9 mouse cellular contexts compared by ENCODE assay signal in genomic region chr2:93870842-93871241, GRCm38 (mm10). TPM values are rescaled to one million over a fixed set of nuclear protein-coding genes. Genes with fewer than 3 reads are reported as not detected.
DNase-seq lines count a peak whose midpoint lies in the region; ATAC-seq and TF ChIP-seq lines count a peak whose summit lies in the region.
"Had no signal": no experiment of that assay in that cellular context is flagged by ENCODE, and none has a peak within 500 bp of the region (broad histone marks: within the 10 kb centered on the region; RNA-seq: fewer than 3 reads in every experiment).

No protein-coding gene starts in this region.

- H3K4me2 ChIP-seq in embryonic facial prominence, embryonic 11.5 days (ENCODE audit: low read depth, low read length) = no peak overlapping the region
- no peak overlapping the region for H3K4me2 ChIP-seq in liver, embryonic 14.5 days (ENCODE audit: low read depth)

- no peaks in the 10 kb centered on the region for H3K27me3 ChIP-seq in ES-Bruce4 (ENCODE audit: control insufficient read depth, insufficient read depth, low read length, poor library complexity, severe bottlenecking)
- no peaks in the 10 kb centered on the region for H3K27me3 ChIP-seq in embryonic facial prominence, embryonic 11.5 days (ENCODE audit: control insufficient read depth, insufficient read depth, low read length)
- no peaks in the 10 kb centered on the region for H3K27me3 ChIP-seq in liver, embryonic 14.5 days (ENCODE audit: control insufficient read depth, insufficient read depth, low read length)

- WGBS in embryonic facial prominence, embryonic 11.5 days = 47% methylated on average over 4 of the region's 4 CpGs
- WGBS in liver, embryonic 14.5 days (ENCODE audit: insufficient replicate concordance) = 27% methylated on average over 4 of the region's 4 CpGs

- no peaks in the 10 kb centered on the region for H3K36me3 ChIP-seq in ES-Bruce4 (ENCODE audit: control insufficient read depth, insufficient read depth, low read length, poor library complexity, severe bottlenecking)
- no peaks in the 10 kb centered on the region for H3K36me3 ChIP-seq in embryonic facial prominence, embryonic 11.5 days (replicated peaks; ENCODE audit: control insufficient read depth, insufficient read depth, low read depth, low read length)
- no peaks in the 10 kb centered on the region for H3K36me3 ChIP-seq in liver, embryonic 14.5 days (replicated peaks; ENCODE audit: control insufficient read depth, insufficient read depth, low read depth)

- peaks cover 2% of the 10 kb centered on the region for H3K4me1 ChIP-seq in ES-Bruce4 (ENCODE audit: control insufficient read depth, insufficient read depth, low read length)
- H3K4me1 ChIP-seq in embryonic facial prominence, embryonic 11.5 days (ENCODE audit: control insufficient read depth, insufficient read depth, low read length) = no peaks in the 10 kb centered on the region
- no peaks in the 10 kb centered on the region; a peak in 1 of 4 replicates for H3K4me1 ChIP-seq in liver, embryonic 14.5 days (replicated peaks; ENCODE audit: control insufficient read depth in 2 of 2, insufficient read depth in 2 of 2, low read length in 1 of 2)

- no peak overlapping the region for H3K4me3 ChIP-seq in ES-Bruce4 (ENCODE audit: low read depth, low read length)
- H3K4me3 ChIP-seq in embryonic facial prominence, embryonic 11.5 days (ENCODE audit: low read depth, low read length) = no peak overlapping the region
- no peak overlapping the region for H3K4me3 ChIP-seq in liver, embryonic 14.5 days (ENCODE audit: insufficient read depth in 1 of 2, low read depth in 2 of 2, low read length in 2 of 2)

- peak; percentile 82 to 84 for DNase-seq in adrenal gland, postnatal 36 days
- DNase-seq in embryonic facial prominence, embryonic 11.5 days (ENCODE audit: low spot score) = peak; percentile 78
- DNase-seq in heart, adult 9 months (ENCODE audit: low spot score in 2 of 2) = peak; percentile 18 to 40
- peak; percentile 62 to 74 for DNase-seq in kidney, postnatal 25 days
- DNase-seq in liver, embryonic 14.5 days (ENCODE audit: low read depth in 3 of 3, low spot score in 3 of 3) = peak in 1 of 3 experiments; percentile 14
- peak; percentile 62 for DNase-seq in ovary, postnatal 14 days (ENCODE audit: low spot score)
- peak; percentile 63 for DNase-seq in thymus, postnatal 4 days

- TF ChIP-seq CTCF in ES-Bruce4 (IDR thresholded peaks at IDR 0.05; ENCODE audit: low read depth, low read length) = peak; percentile 37
- peak; percentile 54 for TF ChIP-seq CTCF in liver, embryonic 14.5 days (IDR thresholded peaks at IDR 0.05; ENCODE audit: low read depth)

- ATAC-seq in embryonic facial prominence, embryonic 11.5 days (replicated peaks; ENCODE audit: insufficient number of reproducible peaks, low FRiP score, low TSS enrichment, low read depth) = peak; percentile 58; the same call in 1 of the 2 replicates
- no peak for ATAC-seq in liver, embryonic 14.5 days (ENCODE audit: insufficient read depth)

- TF ChIP-seq POLR2A in ES-Bruce4 (IDR thresholded peaks at IDR 0.05; ENCODE audit: insufficient read depth, low read length) = no peak

- no peak for TF ChIP-seq EP300 in ES-Bruce4 (IDR thresholded peaks at IDR 0.05; ENCODE audit: insufficient read depth, low read depth, low read length)
- TF ChIP-seq EP300 in liver, embryonic 14.5 days (IDR thresholded peaks at IDR 0.05; ENCODE audit: low read depth) = no peak

- no peaks in the 10 kb centered on the region for H3K9me3 ChIP-seq in ES-Bruce4 (replicated peaks; ENCODE audit: control insufficient read depth, insufficient read depth, low read length, poor library complexity, severe bottlenecking)
- no peaks in the 10 kb centered on the region for H3K9me3 ChIP-seq in embryonic facial prominence, embryonic 11.5 days (replicated peaks; ENCODE audit: control insufficient read depth, low read length)
- no peaks in the 10 kb centered on the region for H3K9me3 ChIP-seq in liver, embryonic 14.5 days (ENCODE audit: control insufficient read depth, low read length)

- H3K27ac ChIP-seq in ES-Bruce4 (ENCODE audit: insufficient read depth, low read length) = no peak overlapping the region
- H3K27ac ChIP-seq in embryonic facial prominence, embryonic 11.5 days (replicated peaks; ENCODE audit: low read depth, low read length) = no peak overlapping the region
- H3K27ac ChIP-seq in liver, embryonic 14.5 days = no peak overlapping the region

- no peak overlapping the region for H3K9ac ChIP-seq in ES-Bruce4 (ENCODE audit: low read depth, poor library complexity, severe bottlenecking)
- no peak overlapping the region for H3K9ac ChIP-seq in embryonic facial prominence, embryonic 11.5 days (replicated peaks; ENCODE audit: low read length)
- no peak overlapping the region for H3K9ac ChIP-seq in liver, embryonic 14.5 days (replicated peaks)

RNA-seq across cellular contexts. Expression of gene Accsl, which starts 1.9 kb away (rescaled TPM):
- 1.3 TPM in 1 of 2 replicates, not detected in the other for polyA plus RNA-seq in ES-Bruce4 (2011; ENCODE audit: insufficient read depth, insufficient read length, low read depth, missing spikeins)
- total RNA-seq in adrenal gland, postnatal 36 days (2021) = under 1 TPM in 1 of 2 experiments, not detected in 1; 0.86 TPM
- polyA plus RNA-seq in embryonic facial prominence, embryonic 11.5 days (2014; fragmentation: Nextera tagmentation; extraction: Ambion mirVana) = not detected in 2 replicates
- 0.02 TPM in 1 of 2 replicates, not detected in the other for polyA plus RNA-seq in liver, embryonic 14.5 days (2012; rRNA removed)
- not detected in 2 replicates for polyA plus RNA-seq in liver, embryonic 14.5 days (2014; fragmentation: Nextera tagmentation; extraction: Ambion mirVana)
- polyA plus RNA-seq: heart, embryonic 16.5 days had no signal

RNA-seq across cellular contexts. Expression of gene Accs, which starts 21.1 kb away (rescaled TPM):
- 3.5 and 4.8 TPM in 2 replicates for polyA plus RNA-seq in ES-Bruce4 (2011; ENCODE audit: insufficient read depth, insufficient read length, low read depth, missing spikeins)
- 10 to 100 TPM in 1 of 2 experiments, 1 to 10 TPM in 1; 7.1 to 10.7 TPM for total RNA-seq in adrenal gland, postnatal 36 days (2021)
- polyA plus RNA-seq in embryonic facial prominence, embryonic 11.5 days (2014; fragmentation: Nextera tagmentation; extraction: Ambion mirVana) = 6.7 and 8.5 TPM in 2 replicates
- polyA plus RNA-seq in liver, embryonic 14.5 days (2012; rRNA removed) = 1.5 and 1.9 TPM in 2 replicates
- 0.88 and 1.4 TPM in 2 replicates for polyA plus RNA-seq in liver, embryonic 14.5 days (2014; fragmentation: Nextera tagmentation; extraction: Ambion mirVana)

RNA-seq across cellular contexts. Expression of gene Ext2, which starts 48.5 kb away (rescaled TPM):
- 32.8 and 36.6 TPM in 2 replicates for polyA plus RNA-seq in ES-Bruce4 (2011; ENCODE audit: insufficient read depth, insufficient read length, low read depth, missing spikeins)
- 100 to 1,000 TPM in 1 of 2 experiments, 10 to 100 TPM in 1; 83.3 to 110 TPM for total RNA-seq in adrenal gland, postnatal 36 days (2021)
- polyA plus RNA-seq in embryonic facial prominence, embryonic 11.5 days (2014; fragmentation: Nextera tagmentation; extraction: Ambion mirVana) = 70.1 and 79.0 TPM in 2 replicates
- polyA plus RNA-seq in liver, embryonic 14.5 days (2012; rRNA removed) = 9.7 and 10.9 TPM in 2 replicates
- 22.1 and 26.1 TPM in 2 replicates for polyA plus RNA-seq in liver, embryonic 14.5 days (2014; fragmentation: Nextera tagmentation; extraction: Ambion mirVana)
